Mouse (Mus musculus) MEL (cell line): ENCODE measurements around the gene Frmpd4. TPM values are rescaled to one million over a fixed set of nuclear protein-coding genes. Genes with fewer than 3 reads are reported as not detected.

ENCODE experiments used
- DNase-seq: peaks from one replicate; pipeline ENCODE4 v3.0.0; 2011; ENCODE audit warnings: low read depth, low spot score
- H3K27ac ChIP-seq: 2 replicates; pipeline ENCODE4 v1.5.1; 2012; ENCODE audit warnings: low read depth, mild to moderate bottlenecking, control low read depth, low read length, moderate library complexity; ENCODE audit not compliant: control insufficient read depth
- H3K27me3 ChIP-seq, 2 experiments: fragments of 150-350 bp in 1 of 2; sonication (generic) in 1 of 2; 2 replicates each; pipeline ENCODE4 v1.6.1; 2012; ENCODE audit warnings: low read length in 2 of 2, mild to moderate bottlenecking in 2 of 2, improper control_type of control experiment in 1 of 2, moderate library complexity in 1 of 2; ENCODE audit not compliant: insufficient read depth in 2 of 2, control insufficient read depth in 1 of 2
- H3K36me3 ChIP-seq, 2 experiments: 2 replicates each; pipeline ENCODE4 v1.6.1; 2012 to 2014; ENCODE audit warnings: low read length in 2 of 2, improper control_type of control experiment in 1 of 2, inconsistent platforms in 1 of 2, mild to moderate bottlenecking in 1 of 2; ENCODE audit not compliant: insufficient read depth in 2 of 2, control insufficient read depth in 1 of 2
- H3K4me1 ChIP-seq, 2 experiments: fragments of 150-350 bp in 1 of 2; sonication (generic) in 1 of 2; 2 replicates each; pipeline ENCODE4 v1.6.1; 2012; ENCODE audit warnings: low read length in 2 of 2, improper control_type of control experiment in 1 of 2, mild to moderate bottlenecking in 1 of 2; ENCODE audit not compliant: insufficient read depth in 2 of 2, control insufficient read depth in 1 of 2
- H3K4me3 ChIP-seq, 2 experiments: fragments of 150-350 bp in 1 of 2; sonication (generic) in 1 of 2; 2 replicates each; pipeline ENCODE4 v1.5.1; 2012; ENCODE audit warnings: low read depth in 2 of 2, low read length in 2 of 2, mild to moderate bottlenecking in 2 of 2, moderate library complexity in 2 of 2, control low read depth in 1 of 2, improper control_type of control experiment in 1 of 2; ENCODE audit not compliant: control insufficient read depth in 1 of 2, insufficient read depth in 1 of 2
- H3K79me2 ChIP-seq: 2 replicates; pipeline ENCODE4 v1.6.1; 2012; ENCODE audit warnings: mild to moderate bottlenecking, low read length, moderate library complexity; ENCODE audit not compliant: control insufficient read depth, poor library complexity, insufficient read depth
- H3K9ac ChIP-seq: 2 replicates; pipeline ENCODE4 v1.6.1; 2012; ENCODE audit warnings: low read depth, mild to moderate bottlenecking, control low read depth, low read length, moderate library complexity; ENCODE audit not compliant: control insufficient read depth, poor library complexity, severe bottlenecking
- H3K9me3 ChIP-seq: fragments of 150-350 bp; sonication (generic); replicated peaks from 2 replicates; pipeline ENCODE4 v1.6.1; 2012; ENCODE audit warnings: mild to moderate bottlenecking, low read length, improper control_type of control experiment, moderate library complexity; ENCODE audit not compliant: insufficient read depth
- CHD1 ChIP-seq: IDR thresholded peaks from 2 replicates; pipeline ENCODE4 v1.6.1; 2012; ENCODE audit warnings: low read depth, mild to moderate bottlenecking, inconsistent platforms, low read length, improper control_type of control experiment
- ELF1 ChIP-seq: IDR thresholded peaks from 2 replicates; pipeline ENCODE4 v1.6.1; 2014; ENCODE audit warnings: low read depth, mild to moderate bottlenecking, inconsistent platforms, low read length, improper control_type of control experiment, moderate library complexity
- EP300 ChIP-seq, 2 experiments: IDR thresholded peaks; 2 replicates each; pipeline ENCODE4 v1.6.1; 2011; ENCODE audit warnings: improper control_type of control experiment in 2 of 2, low read length in 2 of 2, low read depth in 1 of 2, mild to moderate bottlenecking in 1 of 2
- ETS1 ChIP-seq: IDR thresholded peaks from 2 replicates; pipeline ENCODE4 v1.6.1; 2012; ENCODE audit warnings: low read depth, mild to moderate bottlenecking, inconsistent platforms, low read length, improper control_type of control experiment, moderate library complexity
- GABPA ChIP-seq: IDR thresholded peaks from 2 replicates; pipeline ENCODE4 v1.6.1; 2012; ENCODE audit warnings: low read depth, mild to moderate bottlenecking, inconsistent platforms, low read length, improper control_type of control experiment, moderate library complexity
- GATA1 ChIP-seq: IDR thresholded peaks from 2 replicates; pipeline ENCODE4 v1.6.1; 2011; ENCODE audit warnings: low read depth, low read length, improper control_type of control experiment
- HCFC1 ChIP-seq: IDR thresholded peaks from 2 replicates; pipeline ENCODE4 v1.6.1; 2012; ENCODE audit warnings: low read depth, mild to moderate bottlenecking, inconsistent platforms, low read length, improper control_type of control experiment, moderate library complexity
- JUND ChIP-seq: IDR thresholded peaks from 2 replicates; pipeline ENCODE4 v1.6.1; 2011; ENCODE audit warnings: low read depth, mild to moderate bottlenecking, improper control_type of control experiment, low read length
- KAT2A ChIP-seq: conservative IDR thresholded peaks from 2 replicates; pipeline ENCODE4 v1.6.1; 2012; ENCODE audit warnings: low read depth, low read length, improper control_type of control experiment, inconsistent platforms
- MAX ChIP-seq: IDR thresholded peaks from 2 replicates; pipeline ENCODE4 v1.6.1; 2011; ENCODE audit warnings: low read length, improper control_type of control experiment
- MAZ ChIP-seq: IDR thresholded peaks from 2 replicates; pipeline ENCODE4 v1.6.1; 2012; ENCODE audit warnings: low read depth, mild to moderate bottlenecking, inconsistent platforms, low read length, improper control_type of control experiment
- MXI1 ChIP-seq: IDR thresholded peaks from 2 replicates; pipeline ENCODE4 v1.6.1; 2011; ENCODE audit warnings: mild to moderate bottlenecking, low read depth, low read length, improper control_type of control experiment
- MYC ChIP-seq: IDR thresholded peaks from 2 replicates; pipeline ENCODE4 v1.6.1; 2011; ENCODE audit warnings: low read depth, mild to moderate bottlenecking, low read length, improper control_type of control experiment, moderate library complexity
- NELFE ChIP-seq: IDR thresholded peaks from 2 replicates; pipeline ENCODE4 v1.6.1; 2011; ENCODE audit warnings: low read depth, low read length, improper control_type of control experiment
- POLR2A ChIP-seq, 2 experiments: IDR thresholded peaks; 2 replicates each; pipeline ENCODE4 v1.6.1; 2011 to 2012; ENCODE audit warnings: low read length in 2 of 2, mild to moderate bottlenecking in 2 of 2, control low read depth in 1 of 2, improper control_type of control experiment in 1 of 2, low read depth in 1 of 2, moderate library complexity in 1 of 2; ENCODE audit not compliant: control insufficient read depth in 1 of 2, insufficient read depth in 1 of 2, poor library complexity in 1 of 2
- POLR2AphosphoS2 ChIP-seq: IDR thresholded peaks from 2 replicates; pipeline ENCODE4 v1.6.1; 2011; ENCODE audit warnings: low read length, improper control_type of control experiment
- RCOR1 ChIP-seq: IDR thresholded peaks from 2 replicates; pipeline ENCODE4 v1.6.1; 2012; ENCODE audit warnings: low read depth, mild to moderate bottlenecking, inconsistent platforms, low read length, improper control_type of control experiment
- SIN3A ChIP-seq: IDR thresholded peaks from 2 replicates; pipeline ENCODE4 v1.6.1; 2012; ENCODE audit warnings: low read length, improper control_type of control experiment, inconsistent platforms
- TAL1 ChIP-seq: IDR thresholded peaks from 2 replicates; pipeline ENCODE4 v1.6.1; 2012; ENCODE audit warnings: mild to moderate bottlenecking, inconsistent platforms, low read length, moderate library complexity, mixed read lengths
- UBTF ChIP-seq: IDR thresholded peaks from 2 replicates; pipeline ENCODE4 v1.6.1; 2012; ENCODE audit warnings: low read depth, mild to moderate bottlenecking, inconsistent platforms, low read length, improper control_type of control experiment, moderate library complexity, borderline replicate concordance; ENCODE audit not compliant: insufficient read depth
- USF1 ChIP-seq: IDR thresholded peaks from 2 replicates; pipeline ENCODE4 v1.6.1; 2014; ENCODE audit warnings: low read depth, mild to moderate bottlenecking, inconsistent platforms, low read length, improper control_type of control experiment, moderate library complexity
- ZC3H11A ChIP-seq: IDR thresholded peaks from 2 replicates; pipeline ENCODE4 v1.6.1; 2012; ENCODE audit warnings: low read depth, mild to moderate bottlenecking, inconsistent platforms, low read length, improper control_type of control experiment
- ZMIZ1 ChIP-seq: IDR thresholded peaks from 2 replicates; pipeline ENCODE4 v1.6.1; 2012; ENCODE audit warnings: low read depth, mild to moderate bottlenecking, inconsistent platforms, low read length, improper control_type of control experiment, moderate library complexity
- ZNF384 ChIP-seq: IDR thresholded peaks from 2 replicates; pipeline ENCODE4 v1.6.1; 2012; ENCODE audit warnings: low read depth, mild to moderate bottlenecking, inconsistent platforms, low read length, improper control_type of control experiment
- polyA plus RNA-seq, 2 experiments: library from polyadenylated mRNA; stranded (reverse) in 1 of 2; unstranded in 1 of 2; fragments of >175 nt in 1 of 2; fragments of >200 nt in 1 of 2; gene quantifications; 2 replicates each; pipeline versions ENCODE4 v1.2.1 to v1.2.4; 2012; ENCODE audit warnings: low replicate concordance in 2 of 2, low read depth in 1 of 2; ENCODE audit not compliant: insufficient read length in 2 of 2, insufficient read depth in 1 of 2, missing spikeins in 1 of 2
- total RNA-seq: library from RNA; depleted of rRNA; stranded (reverse); fragments of 300-350 nt; gene quantifications from 2 replicates; pipeline ENCODE4 v1.2.3, GENCODE M21; 2012

Frmpd4 gene
- total and polyA plus RNA-seq, 3 experiments: 0.11 to 0.77 TPM; not detected in 1

DNA sequence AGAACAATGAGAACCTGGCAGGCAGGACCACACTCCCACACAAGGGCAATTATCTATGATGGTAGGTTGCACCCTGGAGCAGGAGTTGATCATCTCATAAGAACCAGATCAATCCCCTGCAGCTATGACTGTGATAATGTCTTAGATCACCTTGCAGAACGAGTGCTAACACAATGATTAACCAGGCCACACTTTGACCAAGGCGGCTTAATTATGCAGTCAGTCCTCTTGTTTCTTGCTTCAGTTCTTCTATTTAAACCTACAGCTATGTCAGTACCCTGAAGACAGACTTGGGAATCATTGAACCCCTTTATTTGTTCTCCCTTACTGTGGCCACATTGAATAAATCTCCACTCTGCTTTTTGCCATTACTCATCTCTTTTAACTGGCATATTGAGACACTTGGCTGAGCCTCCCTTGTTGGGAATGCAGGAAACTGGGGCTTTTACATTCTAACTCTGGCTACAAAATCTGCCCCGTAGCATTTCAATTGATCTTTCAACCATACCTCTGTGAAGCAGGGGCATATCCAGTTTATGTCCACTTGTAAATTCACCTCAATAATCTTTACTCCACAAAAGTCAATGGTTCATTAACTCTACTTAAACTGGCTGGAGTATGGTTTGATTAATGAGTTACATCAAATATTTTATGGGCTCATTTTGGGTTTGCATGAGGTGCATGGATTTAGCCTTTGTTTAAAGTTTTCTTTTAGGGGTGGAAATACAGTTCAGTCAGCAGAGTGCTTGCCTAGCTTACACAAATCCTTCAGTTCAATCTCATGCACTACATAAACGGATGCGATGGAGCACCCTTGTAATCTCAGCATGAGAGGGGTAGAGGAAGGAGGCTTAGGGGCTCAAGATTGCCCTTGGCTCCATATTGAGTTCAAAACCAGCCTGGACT lies 227.5 kb downstream of the Frmpd4 start:
- no peaks in the 10 kb centered on the region for H3K79me2 ChIP-seq
- no peaks in the 10 kb centered on the region for H3K36me3 ChIP-seq
- H3K9ac ChIP-seq: no peak overlapping the region
- H3K4me3 ChIP-seq: no peak overlapping the region
- H3K4me1 ChIP-seq: no peaks in the 10 kb centered on the region
- no peak overlapping the region for H3K27ac ChIP-seq
- TF ChIP-seq ETS1 (no peak), USF1 (no peak), MAX (no peak), TAL1 (no peak), MAZ (no peak), ELF1 (no peak), ZNF384 (no peak), POLR2A (IDR thresholded peaks at IDR 0.05; ENCODE audit: control insufficient read depth in 1 of 2, insufficient read depth in 1 of 2, low read depth in 1 of 2, low read length in 2 of 2, poor library complexity in 1 of 2) (no peak), EP300 (IDR thresholded peaks at IDR 0.05; ENCODE audit: low read depth in 1 of 2, low read length in 2 of 2) (no peak), KAT2A (no peak), NELFE (no peak), ZC3H11A (no peak), UBTF (no peak), ZMIZ1 (no peak), GABPA (no peak)
- DNase-seq: no peak
- H3K9me3 ChIP-seq: no peaks in the 10 kb centered on the region
- no peaks in the 10 kb centered on the region for H3K27me3 ChIP-seq

DNA sequence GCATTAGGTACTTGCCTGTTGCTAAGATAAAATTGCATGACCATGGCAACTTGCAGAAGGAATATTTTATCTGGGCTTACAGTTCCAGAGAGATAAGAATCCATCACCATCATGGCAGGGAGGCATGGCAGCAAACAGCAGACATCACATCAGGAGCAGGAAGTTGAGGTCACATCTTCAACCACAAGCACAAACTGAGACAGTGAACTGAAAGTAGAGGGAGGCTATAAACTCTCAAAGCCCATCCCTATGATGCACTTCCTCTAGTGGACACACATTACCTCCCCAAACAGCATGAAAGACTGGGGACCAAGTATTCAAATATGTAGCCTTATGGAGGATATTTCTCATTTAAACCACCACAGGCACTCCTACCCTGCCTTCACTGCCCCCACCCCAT lies 238.8 kb downstream of the Frmpd4 start:
- Histone ChIP-seq H3K27me3 (no peaks in the 10 kb centered on the region), H3K4me1 (no peaks in the 10 kb centered on the region), H3K4me3 (no peak overlapping the region), H3K9me3 (no peaks in the 10 kb centered on the region), H3K27ac (no peak overlapping the region), H3K36me3 (no peaks in the 10 kb centered on the region), H3K9ac (no peak overlapping the region), H3K79me2 (no peaks in the 10 kb centered on the region)
- TF ChIP-seq ZNF384: no peak
- TF ChIP-seq MYC: no peak
- TF ChIP-seq MXI1: no peak
- no peak for TF ChIP-seq NELFE
- TF ChIP-seq JUND: no peak
- no peak for TF ChIP-seq RCOR1
- no peak for TF ChIP-seq ZMIZ1
- no peak for TF ChIP-seq HCFC1
- TF ChIP-seq GATA1: no peak
- TF ChIP-seq SIN3A: no peak
- TF ChIP-seq ETS1: no peak
- TF ChIP-seq CHD1: no peak
- TF ChIP-seq UBTF: no peak
- no peak for TF ChIP-seq EP300 (IDR thresholded peaks at IDR 0.05; ENCODE audit: low read depth in 1 of 2, low read length in 2 of 2)
- no peak for TF ChIP-seq ELF1
- no peak for TF ChIP-seq POLR2AphosphoS2
- no peak for DNase-seq
